Mouse (Mus musculus): Measurements from ENCODE around the gene Kif1bp.

- no peak for TF ChIP-seq CTCF (IDR thresholded peaks at IDR 0.05; ENCODE audit: borderline replicate concordance, extremely low read depth, insufficient read depth, insufficient read length)
- TF ChIP-seq POLR2A (IDR thresholded peaks at IDR 0.05; ENCODE audit: borderline replicate concordance, extremely low read depth, insufficient read depth, insufficient read length, poor library complexity, severe bottlenecking), result no peak
Measured at GRCm38 (mm10) chr10:62600056-62600455, 21.8 kb upstream of the Kif1bp start.
